Mouse (Mus musculus) layer of hippocampus, postnatal 25 days (tissue): Measurements from ENCODE around the gene Il31ra. TPM values are rescaled to one million over a fixed set of nuclear protein-coding genes. Genes with fewer than 3 reads are reported as not detected.

ENCODE experiments used
- DNase-seq, 2 experiments: peaks; one replicate each; pipeline ENCODE4 v3.0.0; 2022; ENCODE audit warnings: mixed read lengths in 2 of 2, low spot score in 1 of 2; ENCODE audit errors: extremely low spot score in 1 of 2
- total RNA-seq, 2 experiments: library from RNA; stranded (reverse); gene quantifications; 2 replicates each; pipeline ENCODE4 v1.2.3; 2021

Il31ra gene
- total RNA-seq, 2 experiments from 2014 or later = 0.19 to 0.44 TPM

- no peak for DNase-seq
Measured at GRCm38 (mm10) chr13:112472401-112473023, 121.6 kb downstream of the Il31ra start.

- no peak for DNase-seq
Measured at GRCm38 (mm10) chr13:112471201-112471600, 123.0 kb downstream of the Il31ra start.

Other genes starting within 250 kb of the Il31ra start
- 10 to 100 TPM; 74.7 to 86.3 TPM for gene Il6st, start 130.3 kb downstream of the Il31ra start, total RNA-seq
- gene Ddx4, start 58.1 kb upstream of the Il31ra start, total RNA-seq = 1 to 10 TPM; 1.4 to 1.5 TPM
- 10 to 100 TPM; 20.0 to 28.0 TPM for gene Slc38a9, start 66.4 kb upstream of the Il31ra start, total RNA-seq
- gene Plpp1, start 206.4 kb upstream of the Il31ra start, total RNA-seq = 10 to 100 TPM; 30.9 to 33.1 TPM